Mouse (Mus musculus) gastrocnemius, postnatal 36 days (tissue): ENCODE results near the gene Prickle1. TPM values are rescaled to one million over a fixed set of nuclear protein-coding genes. Genes with fewer than 3 reads are reported as not detected.

Experiments used
- DNase-seq, 2 experiments: peaks; one replicate each; pipeline ENCODE4 v3.0.0; 2022
- intact Hi-C: fragments of 180-260 bp; cut with DNase I; formaldehyde crosslinking; loops from one replicate; pipeline ENCODE4 v1.15.1; 2025
- total RNA-seq, 2 experiments: library from RNA; stranded (reverse); gene quantifications; 2 replicates each; pipeline ENCODE4 v1.2.3; 2021

Gene Prickle1
- total RNA-seq, 2 experiments from 2014 or later: 3.1 to 4.1 TPM

DNA sequence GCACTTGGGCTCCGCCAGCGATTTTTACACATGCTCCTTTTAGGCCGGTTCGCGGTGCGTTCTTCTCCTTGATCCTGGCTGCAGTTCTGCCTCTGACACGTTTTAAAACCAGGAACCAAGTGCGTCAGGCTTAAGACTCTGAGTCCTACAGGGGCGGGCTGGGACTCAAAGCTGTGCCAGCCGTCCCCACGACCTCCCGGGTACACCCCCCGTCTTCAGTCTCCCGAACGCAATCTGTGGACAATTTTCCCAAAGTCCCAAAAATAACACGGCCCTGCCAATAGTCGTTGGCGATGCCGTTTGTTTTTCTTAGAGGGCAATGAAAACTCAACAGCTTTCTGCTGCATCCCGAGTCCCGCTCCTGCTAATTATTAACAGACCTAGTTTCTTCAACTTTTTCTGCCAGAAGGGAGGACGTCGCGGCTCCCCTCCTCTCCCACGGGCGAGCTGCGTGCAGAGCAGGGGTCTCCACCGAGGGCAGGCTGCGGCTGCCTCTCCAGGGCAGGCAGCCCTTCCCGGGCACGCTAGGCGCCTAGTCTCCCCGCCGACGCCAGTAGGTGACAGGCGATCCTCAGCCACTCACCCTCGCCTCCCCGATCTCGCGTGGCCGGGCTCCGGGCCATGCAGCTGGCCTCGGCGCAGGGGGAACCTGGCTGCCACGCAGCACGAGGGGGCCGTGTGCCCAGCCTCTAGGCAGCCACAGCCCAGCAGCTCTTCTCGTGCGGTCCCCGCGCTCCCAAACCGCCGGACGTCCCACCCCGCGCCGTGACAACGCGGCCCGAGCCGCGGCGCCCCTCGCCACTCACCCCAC lies 598 bp downstream of the Prickle1 start:
- DNase-seq: peak in 1 of 2 experiments; percentile 33
- intact Hi-C loops: no loop called here

DNA sequence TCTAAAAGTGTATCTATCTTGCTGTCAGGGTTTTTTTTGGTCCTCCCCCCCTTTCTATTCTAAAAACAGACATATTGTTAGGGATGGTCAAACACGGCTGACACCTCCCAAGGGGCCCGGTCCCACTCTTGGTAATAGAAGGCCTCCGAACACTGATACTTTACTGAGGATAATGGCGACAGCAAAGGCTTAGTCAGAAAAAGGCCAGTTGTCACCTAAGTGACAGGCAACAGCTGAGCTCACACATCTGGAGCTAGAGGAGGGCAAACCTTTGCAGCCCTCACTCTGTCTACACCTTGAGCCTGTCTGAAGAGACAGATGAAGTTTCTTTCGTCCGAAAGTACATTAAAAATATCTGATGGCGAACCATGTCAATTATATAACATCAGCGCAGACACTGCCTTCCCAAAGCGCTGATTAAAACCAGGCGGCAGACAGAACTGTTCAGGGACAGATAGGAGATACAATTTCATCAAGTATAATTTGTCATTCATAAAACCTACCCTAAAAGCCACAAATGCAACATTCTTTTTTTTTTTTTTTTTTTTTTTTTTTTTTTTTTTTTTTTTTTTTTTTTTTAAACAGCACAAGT lies 1.3 kb downstream of the Prickle1 start:
- intact Hi-C loops: no loop called here

DNA sequence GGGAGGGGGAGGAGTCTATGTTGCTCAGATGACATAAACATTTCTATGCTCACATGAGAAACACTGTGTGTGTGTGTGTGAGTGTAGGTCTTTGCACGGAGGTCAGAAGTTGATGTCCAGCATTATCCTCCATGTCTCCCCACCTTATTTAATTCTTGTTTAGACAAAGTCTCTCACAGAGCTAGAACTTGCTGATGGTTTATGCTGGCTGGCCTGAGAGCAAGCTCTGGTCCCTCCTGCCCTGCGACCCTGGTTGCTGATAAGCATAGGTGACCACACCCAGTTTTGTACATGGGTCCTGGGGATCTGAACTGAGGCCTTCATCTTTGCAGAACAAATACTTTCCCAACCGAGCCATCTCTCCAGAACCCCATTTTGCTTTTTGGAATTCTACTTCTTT lies 3.1 kb downstream of the Prickle1 start:
- intact Hi-C loops: no loop called here
- no peak for DNase-seq

More for the DNA sequence above, 1.3 kb downstream of the Prickle1 start:
- DNase-seq: no peak

DNA sequence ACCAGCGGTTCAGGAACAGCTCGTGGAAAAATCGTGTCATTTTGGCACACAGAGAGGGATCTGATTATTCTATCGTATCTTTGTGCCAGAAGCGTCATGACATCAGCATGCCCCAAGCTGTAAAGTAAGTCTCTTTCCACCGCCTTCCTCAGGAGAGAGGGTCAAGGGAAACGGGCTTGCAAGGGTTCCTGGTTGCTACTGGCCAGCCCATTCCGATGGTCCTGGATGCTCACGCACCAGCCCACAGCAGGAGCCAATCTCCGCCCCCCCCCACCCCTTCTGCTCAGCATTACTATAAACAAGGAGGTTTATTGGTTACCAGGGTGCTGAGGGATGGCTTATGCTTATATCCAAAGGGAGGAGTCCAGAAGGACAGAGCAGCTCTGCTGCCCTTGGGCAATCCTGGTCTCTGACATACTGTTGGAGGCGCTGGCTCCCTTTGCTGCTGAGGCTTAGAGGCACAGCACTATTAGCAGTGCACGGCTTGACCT lies 3.8 kb downstream of the Prickle1 start:
- DNase-seq: peak in 1 of 2 experiments; percentile 10
- intact Hi-C loops: no loop called here

DNA sequence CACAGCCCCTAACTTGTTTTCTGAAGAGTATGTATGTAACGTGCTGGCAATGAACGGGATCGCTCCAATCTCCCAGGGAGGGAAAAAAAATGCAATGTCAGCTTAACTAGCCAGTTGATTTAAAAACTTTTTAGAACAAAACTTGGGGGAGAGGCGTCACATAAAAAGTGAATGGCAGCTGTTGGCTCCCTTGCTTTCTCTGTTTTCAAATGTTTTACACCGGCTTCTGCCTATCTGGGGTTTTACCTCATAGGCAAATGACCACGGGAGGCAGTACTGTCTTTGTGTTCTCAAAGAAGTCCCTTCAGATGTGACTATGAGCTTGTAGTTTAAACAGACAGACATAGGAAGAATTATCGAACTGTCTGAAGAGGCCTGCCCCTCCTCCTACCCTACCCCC lies 4.3 kb downstream of the Prickle1 start:
- intact Hi-C loops: no loop called here
- no peak for DNase-seq

DNA sequence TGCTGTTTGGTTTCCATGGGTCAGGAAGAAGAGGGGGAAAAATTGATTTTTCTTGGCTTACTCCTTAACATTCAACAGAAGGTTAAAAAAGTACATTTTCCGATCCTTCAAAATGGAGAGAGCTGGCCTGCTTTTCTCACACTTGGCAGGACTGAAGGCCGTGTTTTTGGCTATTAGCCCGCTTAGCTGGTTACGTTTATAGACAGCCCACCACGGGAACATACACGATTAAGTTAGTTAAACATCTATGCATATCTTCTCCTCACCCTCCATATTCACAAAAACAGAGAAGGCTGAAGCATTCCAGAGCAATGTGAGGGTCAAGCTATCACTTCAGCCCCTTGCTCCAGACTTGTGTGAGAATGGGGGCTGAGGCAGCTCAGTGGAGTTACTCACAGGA lies 7.3 kb downstream of the Prickle1 start:
- intact Hi-C loops: no loop called here
- DNase-seq: no peak

DNA sequence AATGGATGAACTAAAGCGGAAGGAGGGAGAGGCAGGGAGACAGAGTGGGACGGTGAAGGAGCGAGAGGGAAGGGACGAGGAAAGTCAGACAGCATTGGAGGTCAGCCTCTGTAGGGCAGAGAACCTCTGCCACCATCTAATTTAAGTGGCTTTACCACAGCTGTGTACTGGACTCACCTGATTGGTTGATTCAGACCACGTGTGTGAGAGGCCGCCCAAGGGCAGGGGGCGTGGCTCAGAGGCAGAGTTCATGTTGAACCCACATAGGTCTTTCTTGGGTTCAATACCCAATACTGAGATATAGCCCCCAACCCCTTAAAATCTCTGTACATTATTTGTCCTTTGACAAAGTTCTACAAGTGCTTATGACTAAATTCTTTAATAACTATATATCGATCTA lies 8.0 kb downstream of the Prickle1 start:
- DNase-seq: no peak
- intact Hi-C loops: no loop called here

DNA sequence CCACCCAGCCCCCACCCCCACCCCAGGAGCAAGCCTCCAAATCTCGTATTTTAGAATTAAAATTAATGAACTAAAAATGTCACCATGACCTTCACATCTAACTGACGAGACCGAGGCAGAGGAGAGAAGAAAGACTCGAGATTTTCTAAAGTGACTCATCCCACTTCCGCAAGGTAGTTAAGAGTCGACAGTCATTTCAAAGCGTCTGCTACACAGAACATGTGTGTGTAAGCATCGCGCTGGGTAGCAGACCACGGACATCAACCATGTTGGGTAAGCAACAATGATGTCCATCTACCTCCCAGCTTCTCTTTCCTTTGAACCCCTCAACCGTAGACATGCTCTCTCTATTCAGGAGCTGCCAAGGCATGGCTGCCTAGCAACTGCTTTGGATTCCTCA lies 12.6 kb downstream of the Prickle1 start:
- intact Hi-C loops: no loop called here

DNA sequence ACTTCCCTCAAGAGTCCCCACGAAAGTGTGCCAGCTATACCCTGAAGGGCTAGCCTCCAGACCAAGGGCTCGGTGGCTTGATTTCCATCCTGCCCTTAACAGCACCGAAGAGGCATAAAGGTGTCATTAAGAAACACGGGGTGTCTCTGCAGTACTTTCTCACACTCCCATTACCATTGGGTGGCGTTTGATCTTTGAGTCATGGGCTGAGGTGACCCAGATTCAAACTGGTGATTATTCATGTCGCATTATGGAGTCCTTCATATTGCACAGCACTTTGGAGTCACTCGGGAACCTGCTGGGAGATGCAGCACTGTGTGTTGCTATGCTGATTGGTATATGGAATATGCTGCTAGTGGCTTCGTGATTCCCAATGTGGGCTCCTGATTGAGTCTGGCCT lies 14.0 kb downstream of the Prickle1 start:
- no peak for DNase-seq
- intact Hi-C loops: no loop called here

More for the DNA sequence above, 12.6 kb downstream of the Prickle1 start:
- DNase-seq: no peak

DNA sequence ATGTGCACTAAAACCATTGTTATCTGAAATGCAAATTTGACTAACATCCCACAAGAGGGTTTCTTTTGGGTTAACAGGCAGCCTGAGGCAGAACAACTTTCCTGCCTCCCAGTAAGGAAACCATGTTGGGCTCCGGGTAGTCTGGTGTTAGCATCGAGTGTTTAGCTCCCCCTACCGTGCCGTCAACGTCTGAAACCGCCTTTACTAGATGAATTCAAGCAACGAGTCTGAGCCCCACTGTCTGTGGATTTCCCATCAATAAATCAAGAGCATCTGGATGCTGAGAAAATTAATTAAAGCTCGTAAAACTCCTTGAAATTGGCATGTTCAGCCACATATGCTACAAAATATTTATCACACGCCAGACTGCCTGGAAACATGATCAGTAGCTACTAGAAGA lies 15.8 kb downstream of the Prickle1 start:
- no peak for DNase-seq
- intact Hi-C loops: loop anchor here (5.0 to 10.0 kb wide), 4 partner anchors 63 to 632 kb away; no protein-coding TSS in a partner anchor

DNA sequence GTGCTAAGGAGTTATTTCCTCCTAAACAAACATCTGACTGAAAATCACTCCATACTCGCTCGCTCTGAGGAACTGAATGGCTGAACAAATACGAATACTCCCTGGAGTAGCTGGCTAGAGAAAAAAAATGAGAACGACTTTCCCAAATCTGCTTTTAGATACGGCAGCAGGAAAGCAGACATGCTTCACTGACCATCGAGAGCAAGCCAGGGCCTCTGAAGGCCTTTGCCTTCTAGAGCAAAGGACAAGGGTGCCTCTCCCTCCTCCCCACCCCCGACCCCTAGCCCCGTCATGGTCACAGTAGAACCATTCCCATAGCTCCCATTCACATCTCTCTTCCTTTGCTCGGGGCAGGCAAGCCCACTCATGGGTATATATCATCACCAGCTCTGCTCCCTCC lies 16.6 kb downstream of the Prickle1 start:
- intact Hi-C loops: loop anchor here (5.0 to 10.0 kb wide), 4 partner anchors 62 to 633 kb away; no protein-coding TSS in a partner anchor
- DNase-seq: no peak

DNA sequence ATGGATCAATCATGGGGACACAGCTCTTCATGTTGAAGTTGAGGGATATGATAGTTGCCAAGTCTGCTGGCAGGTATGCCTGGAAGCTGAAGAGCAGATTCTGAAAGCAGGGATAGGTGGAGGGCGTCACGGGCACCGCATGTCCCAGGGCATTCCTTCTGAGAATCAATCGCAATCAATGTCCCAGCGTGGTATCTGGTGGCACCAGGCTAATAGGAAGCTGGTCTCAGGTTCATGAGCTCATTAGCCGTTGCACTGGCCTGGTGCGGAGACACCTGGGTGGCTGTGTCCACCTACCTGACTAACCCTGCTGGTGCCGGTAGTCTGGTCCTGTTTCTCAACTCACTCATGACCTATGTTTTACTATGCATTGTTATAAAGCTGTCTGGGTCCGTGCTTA lies 19.3 kb downstream of the Prickle1 start:
- intact Hi-C loops: loop anchor here (5.0 to 10.0 kb wide), 4 partner anchors 59 to 636 kb away; no protein-coding TSS in a partner anchor
- no peak for DNase-seq

DNA sequence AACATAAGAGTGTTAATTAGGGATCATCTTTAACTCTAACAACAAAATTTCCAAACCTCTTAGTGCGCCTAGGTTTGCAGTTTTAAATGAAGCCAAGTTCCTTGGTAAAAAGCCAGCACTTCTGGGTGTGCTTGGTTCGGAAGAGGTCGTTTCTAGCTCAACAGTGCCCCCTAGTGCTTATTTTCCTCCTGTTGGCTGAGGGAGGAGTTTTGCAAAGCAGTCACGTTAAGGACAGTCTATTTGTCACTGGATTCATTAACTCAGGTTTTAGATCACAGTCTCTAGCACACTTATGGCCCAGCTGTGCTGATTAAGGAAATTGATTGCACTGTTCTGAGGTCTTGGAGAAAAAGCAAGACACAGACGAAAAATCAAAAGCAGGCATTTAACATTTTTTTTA lies 19.8 kb downstream of the Prickle1 start:
- DNase-seq: peak in 1 of 2 experiments; percentile 78
- intact Hi-C loops: loop anchor here (5.0 to 10.0 kb wide), 4 partner anchors 59 to 636 kb away; no protein-coding TSS in a partner anchor

DNA sequence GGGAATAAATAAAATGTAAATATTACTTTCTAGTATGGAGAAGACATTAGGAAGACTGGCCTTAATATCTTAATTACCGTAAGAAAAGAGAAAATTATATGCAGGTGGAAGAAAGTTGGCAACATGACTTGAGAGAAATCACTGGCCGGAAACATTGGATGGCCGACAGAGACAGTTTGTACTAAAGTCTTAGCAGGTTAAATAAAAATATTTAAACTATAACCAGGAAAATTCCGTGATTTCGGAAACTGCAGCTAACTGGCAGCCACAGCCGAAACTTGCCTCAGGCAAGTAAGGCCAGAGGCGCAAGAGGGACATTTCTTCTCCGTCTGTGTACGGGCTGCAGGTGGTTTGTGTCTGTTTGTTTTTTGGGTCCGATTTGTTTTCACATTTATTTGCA lies 22.8 kb downstream of the Prickle1 start:
- intact Hi-C loops: loop anchor here (10.0 kb wide), 1 partner anchor 128 kb away; no protein-coding TSS in a partner anchor
- no peak for DNase-seq

DNA sequence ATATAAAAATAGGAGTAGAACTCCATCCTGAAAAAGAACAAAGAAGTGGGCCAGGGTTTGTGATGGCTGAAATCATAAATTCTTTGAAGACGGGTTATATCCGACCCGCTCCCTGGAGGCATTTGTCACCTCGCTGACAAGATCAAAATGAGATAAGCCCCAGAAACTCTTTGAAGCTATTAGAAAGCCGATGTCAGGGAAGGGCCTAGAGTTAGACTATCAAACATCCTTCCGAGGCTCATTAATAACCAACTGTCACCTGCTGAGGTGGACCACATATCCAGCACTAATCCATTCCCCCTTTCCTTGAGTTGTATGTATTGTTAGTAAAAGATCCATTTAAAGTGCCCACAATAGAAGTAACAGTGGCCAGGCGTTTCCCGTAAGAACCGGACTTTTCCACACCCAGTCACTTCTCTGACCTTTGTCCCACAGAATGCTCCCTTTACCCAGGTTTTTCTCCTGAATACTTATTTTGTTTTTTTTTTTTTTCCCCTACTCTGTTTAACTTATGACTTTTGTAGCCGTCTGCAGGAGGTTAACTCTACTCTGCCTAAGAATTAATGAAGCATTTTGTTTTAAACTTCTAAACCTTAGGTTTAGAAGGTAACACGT lies 24.7 kb downstream of the Prickle1 start:
- intact Hi-C loops: loop anchor here (10.0 kb wide), 1 partner anchor 126 kb away; no protein-coding TSS in a partner anchor
- no peak for DNase-seq

DNA sequence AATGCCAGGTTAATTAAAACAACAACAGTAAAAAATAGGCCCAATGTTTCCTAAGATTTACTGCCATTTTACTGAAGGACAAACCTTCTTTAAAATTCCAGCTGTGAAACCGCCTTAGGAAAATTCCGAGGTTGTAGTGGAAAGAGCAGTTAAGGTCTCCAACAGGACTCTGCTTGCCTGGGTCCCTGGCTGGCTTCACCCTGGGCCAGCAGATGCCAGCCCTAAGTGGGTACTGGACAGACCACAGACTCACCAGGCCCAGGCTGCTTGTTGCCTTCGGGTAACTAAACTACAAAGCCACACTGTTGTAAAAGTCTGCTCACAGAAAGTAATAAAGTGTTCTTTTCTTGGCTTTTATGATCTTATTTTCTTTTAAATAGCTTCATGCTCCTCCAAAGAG lies 26.8 kb downstream of the Prickle1 start:
- intact Hi-C loops: no loop called here
- DNase-seq: no peak

DNA sequence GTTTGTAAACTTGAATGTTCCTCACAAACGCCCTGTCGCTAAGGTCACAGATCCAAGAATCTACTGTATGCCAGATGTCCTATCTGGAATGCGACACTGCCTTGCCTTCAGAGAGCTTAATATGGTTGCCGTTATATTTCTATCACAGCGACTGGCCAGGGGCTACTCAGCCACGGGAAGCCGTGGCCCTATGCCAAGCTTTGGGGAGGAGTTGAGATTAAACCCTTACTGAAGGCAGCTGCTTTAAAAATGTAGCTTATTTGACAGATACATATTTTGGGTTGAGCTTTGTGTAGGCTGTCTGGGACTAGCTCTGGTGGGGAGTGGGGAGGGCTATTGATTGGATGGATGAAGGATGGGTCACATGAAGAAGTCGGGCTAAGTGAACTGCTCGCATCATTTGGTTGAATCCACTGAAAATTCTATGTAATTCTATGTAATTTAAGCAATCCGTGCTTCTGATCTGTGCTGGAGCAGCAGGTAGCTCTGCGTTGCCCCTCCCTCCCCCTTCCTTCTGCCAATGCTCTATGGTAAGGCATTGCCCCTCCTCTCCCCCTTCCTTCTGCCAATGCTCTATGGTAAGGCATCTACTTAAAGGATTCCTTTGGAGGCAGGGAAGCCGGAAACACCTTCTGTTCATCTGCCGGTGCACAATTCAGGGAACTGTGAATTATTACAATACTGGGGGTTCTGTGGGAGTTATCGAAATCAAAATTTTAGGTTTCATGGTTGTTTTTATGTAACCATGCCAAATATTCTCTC lies 28.0 kb downstream of the Prickle1 start:
- intact Hi-C loops: no loop called here
- no peak for DNase-seq

DNA sequence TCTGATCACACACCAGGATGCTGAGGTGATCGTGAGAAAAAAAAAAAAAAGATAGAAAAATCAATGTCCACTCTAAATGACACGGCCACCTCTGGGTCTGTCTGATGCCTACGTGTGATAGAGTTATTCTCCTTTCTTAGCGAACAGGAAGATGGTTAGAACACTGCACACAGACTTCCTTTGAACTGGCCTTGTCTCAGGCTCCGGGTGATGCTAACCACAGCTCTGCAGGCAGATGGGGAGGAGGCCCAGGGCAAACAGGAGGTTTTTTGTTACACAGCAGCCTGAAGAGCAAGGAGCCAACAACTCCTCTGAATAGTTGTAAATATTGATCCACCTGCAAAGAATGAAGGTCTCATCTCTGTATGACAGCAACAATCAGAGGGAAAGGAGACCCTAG lies 32.2 kb downstream of the Prickle1 start:
- intact Hi-C loops: no loop called here
- no peak for DNase-seq

DNA sequence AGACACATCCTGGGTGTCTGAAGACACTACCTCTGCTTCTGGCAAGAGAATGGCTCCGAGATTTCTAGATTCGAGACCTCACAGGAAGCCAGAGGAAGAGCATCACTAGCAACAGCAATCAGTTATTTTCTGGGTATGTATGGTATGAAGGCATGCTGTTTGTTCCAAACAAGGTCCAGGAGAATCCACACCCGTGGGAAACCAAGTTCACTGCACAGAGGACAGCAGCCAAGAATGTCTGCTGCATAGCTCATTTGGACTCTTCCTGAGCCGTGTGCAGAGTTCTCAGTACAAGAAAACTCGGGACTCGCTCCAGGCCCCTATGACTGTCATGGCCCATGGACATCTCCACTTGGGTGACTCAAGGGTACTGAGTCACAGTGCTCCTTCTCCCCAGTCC lies 34.2 kb downstream of the Prickle1 start:
- no peak for DNase-seq
- intact Hi-C loops: no loop called here

DNA sequence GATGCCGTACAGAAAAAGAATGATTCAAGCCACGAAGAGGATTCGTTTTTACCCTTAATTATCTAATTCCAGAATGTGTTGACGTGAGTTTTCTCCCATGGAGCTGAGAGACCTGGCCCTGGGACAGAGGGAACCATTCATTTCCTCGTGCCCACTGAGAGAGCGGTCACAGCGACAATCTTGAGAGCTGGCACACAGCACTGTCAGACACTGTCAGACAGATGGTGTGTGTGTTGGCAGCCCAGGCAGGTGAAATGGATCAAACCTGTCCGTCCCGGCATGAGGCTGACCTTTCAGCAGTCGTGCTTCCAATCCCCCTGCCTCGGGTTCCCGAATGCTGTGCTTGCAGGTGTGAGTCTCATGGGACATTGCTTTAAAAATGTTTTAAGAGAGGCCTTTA lies 37.3 kb downstream of the Prickle1 start:
- intact Hi-C loops: no loop called here
- no peak for DNase-seq
